Mouse (Mus musculus): ENCODE measurements around the gene Btbd17. TPM values are rescaled to one million over a fixed set of nuclear protein-coding genes. Genes with fewer than 3 reads are reported as not detected.

The Btbd17 gene
- polyA plus RNA-seq, 1 experiment, result 34.0 TPM

- Histone ChIP-seq H3ac (ENCODE audit: control insufficient read depth, insufficient read length) (no peak overlapping the region), H3K4me3 (no peak overlapping the region), H3K27me3 (ENCODE audit: control insufficient read depth, insufficient read depth, insufficient read length) (no peaks in the 10 kb centered on the region), H3K4me2 (ENCODE audit: low read depth) (no peak overlapping the region), H3K79me2 (ENCODE audit: control insufficient read depth, insufficient read depth) (no peaks in the 10 kb centered on the region), H3K36me3 (ENCODE audit: control insufficient read depth, insufficient read depth) (no peaks in the 10 kb centered on the region)
- TF ChIP-seq MYOD1 (IDR thresholded peaks at IDR 0.05; ENCODE audit: control insufficient read depth in 1 of 3, insufficient read length in 2 of 3, low read depth in 2 of 3) (peak in 2 of 3 experiments; percentile 55 to 65), SRF (IDR thresholded peaks at IDR 0.05; ENCODE audit: control insufficient read depth, insufficient read length, low read depth) (no peak), MYOG (IDR thresholded peaks at IDR 0.05; ENCODE audit: control insufficient read depth in 1 of 3, insufficient read depth in 1 of 3, insufficient read length in 2 of 3, low read depth in 2 of 3) (peak in 2 of 3 experiments; percentile 57 to 76), USF1 (IDR thresholded peaks at IDR 0.05; ENCODE audit: low read depth) (no peak), TCF3 (IDR thresholded peaks at IDR 0.05; ENCODE audit: insufficient read length, low read depth) (no peak), E2F4 (IDR thresholded peaks at IDR 0.05; ENCODE audit: insufficient read depth) (no peak)
Measured at GRCm38 (mm10) chr11:114787611-114788010, 8.1 kb downstream of the Btbd17 start.

GRCm38 (mm10) chr11:114786326-114786725, 9.4 kb downstream of the Btbd17 start:
- H3K4me2 ChIP-seq (ENCODE audit: low read depth), result no peak overlapping the region
- no peaks in the 10 kb centered on the region for H3K36me3 ChIP-seq (ENCODE audit: control insufficient read depth, insufficient read depth)
- no peak for TF ChIP-seq TCF12 (IDR thresholded peaks at IDR 0.05; ENCODE audit: insufficient read depth, poor library complexity, severe bottlenecking)
- H3K4me3 ChIP-seq, result no peak overlapping the region
- no peak overlapping the region for H3ac ChIP-seq (ENCODE audit: control insufficient read depth, insufficient read length)
- no peaks in the 10 kb centered on the region for H3K27me3 ChIP-seq (ENCODE audit: control insufficient read depth, insufficient read depth, insufficient read length)
- no peaks in the 10 kb centered on the region for H3K79me2 ChIP-seq (ENCODE audit: control insufficient read depth, insufficient read depth)

- H3K27me3 ChIP-seq (ENCODE audit: control insufficient read depth, insufficient read depth, insufficient read length), result no peaks in the 10 kb centered on the region
- no peaks in the 10 kb centered on the region for H3K36me3 ChIP-seq (ENCODE audit: control insufficient read depth, insufficient read depth)
- H3K79me2 ChIP-seq (ENCODE audit: control insufficient read depth, insufficient read depth), result no peaks in the 10 kb centered on the region
- H3K4me2 ChIP-seq (ENCODE audit: low read depth), result no peak overlapping the region
- no peak overlapping the region for H3ac ChIP-seq (ENCODE audit: control insufficient read depth, insufficient read length)
- TF ChIP-seq E2F4 (IDR thresholded peaks at IDR 0.05; ENCODE audit: insufficient read depth) (no peak), CEBPB (IDR thresholded peaks at IDR 0.05; ENCODE audit: insufficient read depth, poor library complexity, severe bottlenecking) (no peak), REST (IDR thresholded peaks at IDR 0.05; ENCODE audit: insufficient read depth, insufficient read length) (no peak)
- no peak overlapping the region for H3K4me3 ChIP-seq
Measured at GRCm38 (mm10) chr11:114785892-114786291, 9.9 kb downstream of the Btbd17 start.

- Histone ChIP-seq H3K4me3 (no peak overlapping the region), H3K4me2 (ENCODE audit: low read depth) (no peak overlapping the region), H3ac (ENCODE audit: control insufficient read depth, insufficient read length) (no peak overlapping the region), H3K27me3 (ENCODE audit: control insufficient read depth, insufficient read depth, insufficient read length) (peaks cover 17% of the 10 kb centered on the region), H3K36me3 (ENCODE audit: control insufficient read depth, insufficient read depth) (no peaks in the 10 kb centered on the region), H3K79me2 (ENCODE audit: control insufficient read depth, insufficient read depth) (no peaks in the 10 kb centered on the region)
- TF ChIP-seq MYOD1 (IDR thresholded peaks at IDR 0.05; ENCODE audit: control insufficient read depth in 1 of 3, insufficient read length in 2 of 3, low read depth in 2 of 3) (no peak), TCF12 (IDR thresholded peaks at IDR 0.05; ENCODE audit: insufficient read depth, poor library complexity, severe bottlenecking) (no peak), POLR2AphosphoS2 (IDR thresholded peaks at IDR 0.05; ENCODE audit: insufficient read length, low read depth) (no peak), MYOG (IDR thresholded peaks at IDR 0.05; ENCODE audit: control insufficient read depth in 1 of 3, insufficient read depth in 1 of 3, insufficient read length in 2 of 3, low read depth in 2 of 3) (no peak), E2F4 (IDR thresholded peaks at IDR 0.05; ENCODE audit: insufficient read depth) (no peak), SRF (IDR thresholded peaks at IDR 0.05; ENCODE audit: control insufficient read depth, insufficient read length, low read depth) (no peak), TCF3 (IDR thresholded peaks at IDR 0.05; ENCODE audit: insufficient read length, low read depth) (no peak), MAX (IDR thresholded peaks at IDR 0.05; ENCODE audit: low read depth) (no peak), CEBPB (IDR thresholded peaks at IDR 0.05; ENCODE audit: insufficient read depth, poor library complexity, severe bottlenecking) (no peak), USF1 (IDR thresholded peaks at IDR 0.05; ENCODE audit: low read depth) (no peak), REST (IDR thresholded peaks at IDR 0.05; ENCODE audit: insufficient read depth, insufficient read length) (no peak), POLR2A (IDR thresholded peaks at IDR 0.05; ENCODE audit: insufficient read length, low read depth) (no peak)
Measured at GRCm38 (mm10) chr11:114780076-114780475, 15.7 kb downstream of the Btbd17 start.

GRCm38 (mm10) chr11:114771896-114772295, 23.8 kb downstream of the Btbd17 start:
- Histone ChIP-seq H3K4me2 (ENCODE audit: low read depth) (no peak overlapping the region), H3K79me2 (ENCODE audit: control insufficient read depth, insufficient read depth) (no peaks in the 10 kb centered on the region), H3K4me3 (no peak overlapping the region), H3ac (ENCODE audit: control insufficient read depth, insufficient read length) (no peak overlapping the region), H3K27me3 (ENCODE audit: control insufficient read depth, insufficient read depth, insufficient read length) (no peaks in the 10 kb centered on the region), H3K36me3 (ENCODE audit: control insufficient read depth, insufficient read depth) (no peaks in the 10 kb centered on the region)
- TF ChIP-seq MAX (IDR thresholded peaks at IDR 0.05; ENCODE audit: low read depth), result no peak
- TF ChIP-seq POLR2A (IDR thresholded peaks at IDR 0.05; ENCODE audit: insufficient read length, low read depth), result no peak
- no peak for TF ChIP-seq TCF12 (IDR thresholded peaks at IDR 0.05; ENCODE audit: insufficient read depth, poor library complexity, severe bottlenecking)
- no peak for TF ChIP-seq POLR2AphosphoS2 (IDR thresholded peaks at IDR 0.05; ENCODE audit: insufficient read length, low read depth)
- no peak for TF ChIP-seq CEBPB (IDR thresholded peaks at IDR 0.05; ENCODE audit: insufficient read depth, poor library complexity, severe bottlenecking)
- no peak for TF ChIP-seq USF1 (IDR thresholded peaks at IDR 0.05; ENCODE audit: low read depth)
- no peak for TF ChIP-seq REST (IDR thresholded peaks at IDR 0.05; ENCODE audit: insufficient read depth, insufficient read length)
- TF ChIP-seq MYOD1 (IDR thresholded peaks at IDR 0.05; ENCODE audit: control insufficient read depth in 1 of 3, insufficient read length in 2 of 3, low read depth in 2 of 3), result no peak
- no peak for TF ChIP-seq E2F4 (IDR thresholded peaks at IDR 0.05; ENCODE audit: insufficient read depth)
